Mouse (Mus musculus): ENCODE results near the gene Jazf1.

Jazf1 gene

DNA sequence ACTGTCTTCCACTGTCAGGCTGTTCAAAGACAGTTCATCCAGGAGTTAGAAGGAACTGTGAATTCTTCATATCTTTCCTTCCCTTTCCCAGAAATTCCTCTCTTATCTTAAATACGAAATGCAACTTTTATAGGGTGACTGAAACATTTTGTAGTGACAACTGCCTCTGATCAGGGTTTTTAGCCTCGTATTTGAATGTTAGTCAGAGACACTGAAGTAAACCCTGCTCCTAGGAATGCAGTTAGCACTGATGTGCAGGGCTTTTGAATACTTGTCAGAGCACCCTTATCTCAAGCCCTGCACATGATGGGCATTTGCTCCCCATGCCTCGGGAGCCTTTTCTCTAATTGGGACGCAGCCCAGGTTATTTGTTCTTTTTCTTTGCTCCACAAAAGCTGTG is 338.1 kb downstream of the Jazf1 start:
- no peak overlapping the region for H3K4me3 ChIP-seq (replicated peaks; ENCODE audit: low read length)
- H3K4me1 ChIP-seq (replicated peaks; ENCODE audit: low read depth, low read length): peaks cover under 1% of the 10 kb centered on the region; the same call in 1 of the 2 replicates
- no peaks in the 10 kb centered on the region for H3K27me3 ChIP-seq (ENCODE audit: insufficient read depth, low read length)
- TF ChIP-seq POU5F1 (IDR thresholded peaks at IDR 0.05; ENCODE audit: borderline replicate concordance, low read length) (no peak), NANOG (IDR thresholded peaks at IDR 0.05; ENCODE audit: borderline replicate concordance, low read length) (no peak), CTCF (conservative IDR thresholded peaks at IDR 0.05; ENCODE audit: low read length) (no peak)
- peaks cover 62% of the 10 kb centered on the region for H3K36me3 ChIP-seq (ENCODE audit: insufficient read depth, low read length)
- H3K9me3 ChIP-seq (ENCODE audit: low read length): no peaks in the 10 kb centered on the region

DNA sequence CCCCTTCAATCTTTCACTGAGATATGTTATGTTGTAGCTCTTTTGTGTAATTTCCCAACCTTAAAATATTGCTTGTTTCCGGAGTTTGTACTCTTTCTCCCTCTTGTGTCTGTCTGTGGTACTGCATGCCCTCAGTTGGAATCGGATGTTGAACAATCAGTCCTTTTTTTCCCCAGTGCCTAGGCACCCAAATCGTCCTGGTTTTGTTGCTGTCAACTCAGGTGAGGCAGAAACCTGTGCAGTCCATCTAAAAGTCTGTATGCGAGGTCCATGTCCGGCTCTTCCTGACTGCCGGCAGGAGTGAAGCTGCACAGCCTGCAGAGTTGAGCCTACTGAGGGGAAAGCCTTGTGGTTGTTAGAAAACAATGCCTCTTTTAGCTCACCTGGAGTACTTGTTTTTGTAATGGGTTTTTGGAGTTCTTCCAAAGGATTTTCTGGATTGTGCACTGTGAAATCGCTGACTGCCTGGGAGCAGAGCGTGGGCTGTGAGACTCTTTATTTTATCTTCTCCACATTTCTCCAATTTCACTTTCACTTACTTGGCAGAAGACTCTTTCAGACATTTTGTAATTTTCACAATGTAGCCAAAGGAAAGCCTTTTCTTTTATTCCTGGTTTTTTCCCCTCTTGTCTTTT is 343.5 kb downstream of the Jazf1 start:
- Histone ChIP-seq H3K4me3 (replicated peaks; ENCODE audit: low read length) (no peak overlapping the region), H3K27me3 (ENCODE audit: insufficient read depth, low read length) (no peaks in the 10 kb centered on the region), H3K4me1 (replicated peaks; ENCODE audit: low read depth, low read length) (peaks cover 13% of the 10 kb centered on the region), H3K36me3 (ENCODE audit: insufficient read depth, low read length) (peaks cover 65% of the 10 kb centered on the region), H3K9me3 (ENCODE audit: low read length) (no peaks in the 10 kb centered on the region)
- no peak for TF ChIP-seq NANOG (IDR thresholded peaks at IDR 0.05; ENCODE audit: borderline replicate concordance, low read length)
- TF ChIP-seq CTCF (conservative IDR thresholded peaks at IDR 0.05; ENCODE audit: low read length): peak; percentile 100
- no peak for TF ChIP-seq POU5F1 (IDR thresholded peaks at IDR 0.05; ENCODE audit: borderline replicate concordance, low read length)
